Mouse (Mus musculus): ENCODE results near the gene Pmfbp1.

DNA sequence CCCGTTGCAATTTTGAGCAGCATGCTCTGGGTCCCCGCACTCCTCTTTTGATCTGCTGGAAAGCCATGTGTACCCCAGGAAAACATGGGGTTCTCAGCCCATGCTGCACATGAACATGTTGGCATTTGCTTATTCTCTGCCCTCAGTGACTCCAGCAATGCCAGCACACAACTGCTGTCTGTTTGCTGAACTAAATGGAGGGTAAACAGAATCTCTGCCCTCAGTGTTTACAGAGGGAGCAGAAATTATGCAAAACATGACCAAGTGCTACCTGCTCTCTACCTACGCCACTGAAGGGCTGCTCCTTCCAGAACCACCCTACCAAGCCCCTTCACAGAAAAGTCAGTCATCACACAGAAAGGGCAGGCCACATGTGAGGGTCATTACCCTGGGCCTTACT, 91.0 kb downstream of the Pmfbp1 start:
- TF ChIP-seq CTCF (IDR thresholded peaks at IDR 0.05; ENCODE audit: low read depth, low read length) (no peak), POLR2A (IDR thresholded peaks at IDR 0.05; ENCODE audit: insufficient read depth, low read length) (no peak), EP300 (IDR thresholded peaks at IDR 0.05; ENCODE audit: insufficient read depth, low read depth, low read length) (no peak)
